Mouse (Mus musculus) heart, adult 2 months (tissue): Measurements from ENCODE around the gene Olfr1532-ps1.

Experiments used
- CTCF ChIP-seq: fragments of 200-600 bp; IDR thresholded peaks from 2 replicates; pipeline ENCODE4 v1.8.1; 2022; ENCODE audit warnings: antibody characterized with exemption, mild to moderate bottlenecking, moderate library complexity
- POLR2A ChIP-seq: fragments of 200-500 bp; IDR thresholded peaks from 2 replicates; pipeline ENCODE4 v1.6.1; 2011; ENCODE audit warnings: mild to moderate bottlenecking, low read depth, low read length, control low read depth; ENCODE audit not compliant: insufficient read depth

GRCm38 (mm10) chr7:106888062-106888461, 19.7 kb upstream of the Olfr1532-ps1 start, which contains the start of gene Olfr706:
- TF ChIP-seq CTCF (no peak), POLR2A (no peak)
